Mouse (Mus musculus) ES-Bruce4 (cell line): Measurements from ENCODE around the gene Spsb1.

Experiments used
- CTCF ChIP-seq: IDR thresholded peaks from one replicate; pipeline ENCODE4 v1.8.1; 2011; ENCODE audit warnings: low read depth, low read length
- POLR2A ChIP-seq: IDR thresholded peaks from one replicate; pipeline ENCODE4 v1.8.1; 2011; ENCODE audit warnings: low read length; ENCODE audit not compliant: insufficient read depth

DNA sequence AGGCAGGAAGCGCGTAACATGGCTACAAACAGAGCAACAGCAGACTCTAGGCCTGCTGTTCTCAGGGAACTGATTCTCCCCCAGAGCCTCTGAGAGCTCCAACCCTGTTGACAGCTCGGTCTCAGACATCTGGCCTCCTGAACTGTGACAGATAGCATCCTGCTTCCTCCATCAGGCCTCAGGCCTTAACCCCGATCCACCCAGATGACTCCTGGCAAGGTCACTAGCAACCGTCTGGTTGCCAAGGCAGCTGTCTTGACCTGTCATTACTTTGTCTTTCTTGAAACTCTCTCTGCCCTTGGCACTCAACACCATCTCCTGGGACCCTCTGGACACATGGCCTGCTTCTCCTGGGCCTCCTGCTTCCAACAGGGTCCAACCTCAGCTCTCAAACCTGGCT lies 51.8 kb downstream of the Spsb1 start:
- TF ChIP-seq CTCF: no peak
- no peak for TF ChIP-seq POLR2A
